Mouse (Mus musculus) monocyte, adult 2 months (primary cell): ENCODE data around the gene Oit1.

Experiments used
- DNase-seq, 2 experiments: peaks; one replicate each; pipeline ENCODE4 v3.0.0; 2022; ENCODE audit warnings: low spot score in 2 of 2, low read depth in 1 of 2

The Oit1 gene

DNA sequence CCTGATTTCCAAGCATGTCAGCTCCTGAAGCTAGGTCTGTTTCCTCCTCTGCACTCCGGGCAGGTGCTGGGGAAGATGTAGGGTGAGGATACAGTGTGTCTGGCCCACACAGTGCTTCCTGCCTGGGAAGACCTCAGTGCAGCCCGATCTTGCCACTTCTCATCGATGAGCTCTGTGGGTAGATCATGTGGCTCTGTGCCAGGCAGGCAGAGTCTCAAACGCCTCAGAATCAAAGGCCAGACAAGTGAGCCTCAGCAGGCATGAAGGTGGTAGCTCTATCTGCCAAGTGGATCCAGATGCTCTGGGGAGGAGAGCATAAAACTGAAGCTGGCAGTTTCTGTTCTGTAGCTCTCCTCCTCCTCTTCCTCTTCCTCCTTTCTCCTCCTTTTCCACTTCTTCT is 38.3 kb downstream of the Oit1 start:
- no peak for DNase-seq

DNA sequence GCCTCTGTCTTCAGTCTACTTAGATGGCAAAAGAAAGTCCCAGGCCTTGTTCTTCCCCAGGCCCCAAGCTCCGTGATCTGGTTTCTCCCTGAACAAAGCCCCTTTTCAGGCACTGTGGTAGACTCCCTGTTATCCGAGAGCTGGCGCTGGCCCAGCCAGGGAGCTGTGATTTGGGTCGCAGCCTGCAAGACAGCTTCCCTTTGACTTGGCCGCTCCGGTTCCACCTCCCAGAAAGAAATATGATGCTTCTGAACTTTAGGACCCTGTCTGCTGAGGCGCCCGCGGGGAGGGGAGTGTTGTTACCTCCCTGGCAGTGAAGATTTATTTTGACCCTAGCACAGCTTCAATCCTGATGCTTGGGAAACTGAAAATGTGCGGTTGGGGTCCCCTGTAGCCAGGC is 42.6 kb downstream of the Oit1 start:
- no peak for DNase-seq

DNA sequence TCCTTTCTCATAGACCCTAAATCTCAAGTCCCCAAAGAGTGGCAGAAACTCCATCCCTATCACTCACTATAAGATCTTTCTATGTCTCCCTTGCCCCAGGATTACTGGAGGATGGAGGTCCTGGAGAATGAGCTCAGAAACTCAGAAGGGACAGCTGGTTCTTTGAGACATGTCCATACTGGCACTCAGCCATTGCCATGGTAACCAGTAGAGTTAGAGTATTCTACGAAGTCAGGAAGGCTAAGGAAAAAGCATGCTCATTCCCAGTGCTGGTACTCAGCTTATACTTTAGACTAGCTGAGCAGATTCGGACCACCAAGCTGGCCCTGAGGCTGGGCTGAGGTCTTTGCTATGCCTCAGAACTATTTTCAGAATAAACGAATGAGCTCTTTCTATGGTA is 44.0 kb downstream of the Oit1 start:
- no peak for DNase-seq

DNA sequence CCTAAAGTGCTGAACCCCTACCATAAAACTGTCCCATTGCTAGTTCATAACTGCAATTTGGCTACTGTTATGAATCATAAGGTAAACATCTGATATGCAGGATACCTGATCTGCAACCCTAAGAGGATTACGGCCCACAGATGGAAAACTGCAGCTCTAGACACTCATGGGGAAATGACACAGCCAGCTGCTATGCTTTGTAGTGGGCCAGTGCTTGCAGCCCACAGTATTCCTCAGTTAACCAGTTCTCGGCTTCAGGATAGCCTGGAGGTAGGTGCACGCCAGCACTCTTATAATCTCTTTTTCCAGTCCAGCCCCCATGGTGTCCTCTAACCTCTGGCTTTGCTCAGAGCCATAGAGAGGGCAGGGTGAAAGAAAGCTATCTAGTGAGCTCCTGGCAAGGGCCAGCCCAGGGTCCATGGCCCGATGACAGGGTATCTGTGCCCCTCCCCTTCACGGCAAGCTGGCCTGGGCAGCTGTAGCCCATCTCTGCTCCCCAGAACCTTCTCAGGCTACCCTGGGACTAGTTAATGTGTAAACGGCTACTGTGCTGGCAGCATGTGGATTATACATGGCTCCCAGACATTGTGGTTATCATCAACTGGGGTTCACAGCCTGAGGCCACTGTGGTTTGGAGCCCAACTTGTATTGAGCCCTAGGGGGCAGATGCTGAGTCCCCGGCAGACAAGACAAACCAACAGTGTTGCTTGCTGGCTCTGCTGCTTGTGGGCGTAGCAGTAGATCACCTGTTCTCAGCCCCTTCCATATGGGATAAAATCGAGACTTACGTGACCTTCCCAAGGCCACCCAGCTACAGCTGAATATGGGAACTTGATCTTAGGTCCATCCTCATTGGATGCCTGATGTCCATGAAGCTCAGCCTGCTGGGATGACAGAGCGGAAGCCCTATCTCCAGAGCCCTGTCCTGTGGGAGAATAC is 46.0 kb downstream of the Oit1 start:
- no peak for DNase-seq

DNA sequence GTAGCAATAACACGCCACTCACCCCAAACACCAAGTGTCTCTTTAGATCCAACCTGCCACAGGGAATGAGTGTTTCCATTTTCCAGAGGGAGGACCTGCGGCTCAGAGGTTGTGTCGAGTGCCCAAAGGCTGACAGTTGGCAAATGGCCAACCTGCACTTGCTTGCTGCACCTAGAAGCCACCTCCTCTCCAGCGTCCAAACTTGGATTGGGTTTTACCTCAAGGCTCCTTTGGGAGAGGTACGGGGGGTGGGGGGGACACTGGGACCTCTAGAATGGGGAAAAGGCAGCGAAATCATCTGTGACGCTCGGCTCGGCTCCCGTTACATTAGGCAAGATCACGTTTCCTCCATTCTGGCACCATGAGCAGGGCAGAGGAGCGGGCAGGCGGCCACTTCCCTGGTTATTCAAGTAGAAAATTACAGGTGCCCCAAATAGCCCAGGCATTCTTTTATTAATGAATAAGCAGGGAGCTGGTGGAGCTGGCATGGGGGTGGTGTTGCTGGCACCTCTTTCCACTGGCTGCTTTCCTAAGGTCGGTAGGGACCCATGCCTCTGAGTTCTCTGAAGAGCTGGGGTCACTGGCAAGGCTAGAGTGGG is 47.1 kb downstream of the Oit1 start:
- no peak for DNase-seq

DNA sequence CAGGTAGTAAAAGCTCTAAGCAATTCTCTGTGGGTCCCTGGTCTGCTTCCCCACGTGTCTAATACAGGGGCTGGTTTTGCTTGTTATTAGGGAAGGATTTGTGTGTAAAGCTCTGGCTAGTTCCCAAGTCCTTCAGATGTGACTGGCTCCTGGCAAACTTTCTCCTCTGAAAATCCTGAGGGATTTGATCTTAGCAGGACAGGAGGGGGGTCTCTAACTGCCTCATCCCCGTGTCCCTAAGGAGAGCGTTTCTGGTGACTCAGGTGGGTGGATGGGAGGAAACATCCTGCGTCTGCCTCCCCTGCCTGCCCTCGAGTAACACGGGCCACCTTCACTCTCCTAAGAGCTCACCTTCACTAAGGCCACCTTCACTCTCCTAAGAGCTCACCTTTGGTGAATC is 48.2 kb downstream of the Oit1 start:
- no peak for DNase-seq

DNA sequence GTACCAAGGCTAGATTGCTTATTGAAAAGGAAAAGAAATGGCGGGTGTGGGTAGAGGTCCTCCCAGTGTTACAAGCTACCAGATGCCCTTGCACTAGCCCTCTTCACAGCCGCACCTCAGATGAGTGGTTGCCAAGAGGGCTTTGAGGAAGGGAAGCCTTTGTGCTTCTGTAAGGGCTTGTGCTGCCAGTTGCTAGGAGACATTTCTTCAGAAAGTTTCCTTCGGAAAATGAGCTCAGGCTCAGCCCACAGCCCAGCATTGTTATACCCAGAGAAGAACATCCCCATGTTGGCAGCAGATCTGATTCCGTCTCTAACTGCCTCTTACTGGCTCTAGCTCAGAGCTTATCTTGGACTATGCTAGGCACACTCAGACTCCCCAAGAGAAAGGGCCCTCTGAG is 49.0 kb downstream of the Oit1 start:
- DNase-seq = no peak

DNA sequence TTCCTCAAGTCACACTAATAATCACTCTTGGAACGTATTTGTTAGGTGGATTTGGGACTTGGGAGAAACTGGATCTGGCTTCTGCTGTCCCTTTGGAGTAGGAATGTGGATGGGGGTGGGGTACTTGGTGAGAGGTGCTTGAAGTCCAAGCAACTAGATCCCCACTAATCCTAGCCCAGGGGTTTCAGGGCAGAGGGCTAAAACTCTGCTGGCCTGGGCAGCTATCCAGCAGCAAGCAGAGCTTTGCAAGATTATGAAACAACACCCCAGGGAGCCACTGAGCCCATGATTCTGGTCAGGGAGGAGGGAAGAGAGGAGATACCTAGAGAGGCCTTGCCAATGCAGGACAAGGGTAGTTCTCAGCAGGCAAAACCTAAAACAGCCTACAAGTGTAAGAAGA is 51.2 kb downstream of the Oit1 start:
- no peak for DNase-seq

DNA sequence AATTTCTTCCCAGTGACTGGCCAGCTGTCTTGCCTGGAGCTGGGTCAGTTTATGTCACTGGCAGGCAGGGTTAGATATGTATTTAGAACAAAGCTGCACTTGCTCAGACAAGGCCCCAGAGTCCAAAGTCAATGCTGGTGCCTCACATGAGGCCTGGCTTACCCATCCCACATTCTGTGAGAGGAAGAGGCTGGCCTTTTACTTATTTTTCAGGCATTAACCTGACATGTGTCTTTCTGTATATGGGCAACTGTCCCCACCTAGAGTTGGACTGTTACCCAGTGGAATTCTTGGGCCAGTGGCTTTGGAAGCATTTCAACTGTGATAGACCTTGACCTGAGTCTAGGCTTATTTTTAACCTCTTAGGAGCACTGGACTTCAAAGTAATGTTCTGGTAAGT is 51.6 kb downstream of the Oit1 start:
- DNase-seq = no peak

DNA sequence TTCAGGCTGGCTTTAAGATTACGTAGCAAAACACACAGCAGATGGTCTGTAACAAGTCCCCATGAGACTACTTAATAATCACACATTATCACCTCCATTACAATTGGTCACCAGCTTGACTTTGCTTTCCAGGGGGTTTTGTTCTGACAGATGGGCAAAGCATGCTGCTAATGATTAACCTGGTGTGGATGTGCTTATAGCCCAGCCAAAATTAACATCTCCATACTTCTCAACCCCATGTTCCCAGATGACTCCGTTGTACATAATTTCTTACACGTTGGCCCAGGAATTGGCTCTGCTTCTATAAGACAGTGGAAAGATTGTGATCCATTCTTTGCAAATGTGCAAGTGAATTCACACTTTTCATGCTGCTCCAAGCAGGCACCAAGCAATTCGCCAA is 52.8 kb downstream of the Oit1 start:
- DNase-seq = no peak

DNA sequence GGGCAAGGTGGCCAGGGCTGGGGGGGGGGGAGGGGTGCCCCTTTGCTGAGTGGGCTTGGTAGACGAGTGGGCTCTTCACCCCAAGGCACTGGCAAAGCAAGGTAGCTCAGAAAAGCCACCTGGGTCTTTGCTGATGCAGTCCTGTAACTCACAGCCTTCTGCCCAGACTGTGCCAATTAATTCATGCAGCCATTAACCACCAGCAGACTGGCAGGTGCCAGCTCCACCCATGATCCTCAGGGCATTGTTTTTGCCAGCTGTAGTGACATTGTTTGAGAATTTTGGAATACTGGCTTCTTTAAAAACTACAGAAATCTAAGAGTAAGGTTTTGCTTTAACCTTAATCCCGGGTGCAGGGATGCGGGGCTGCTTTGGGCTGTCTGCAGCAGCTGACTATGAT is 58.0 kb downstream of the Oit1 start:
- no peak for DNase-seq

DNA sequence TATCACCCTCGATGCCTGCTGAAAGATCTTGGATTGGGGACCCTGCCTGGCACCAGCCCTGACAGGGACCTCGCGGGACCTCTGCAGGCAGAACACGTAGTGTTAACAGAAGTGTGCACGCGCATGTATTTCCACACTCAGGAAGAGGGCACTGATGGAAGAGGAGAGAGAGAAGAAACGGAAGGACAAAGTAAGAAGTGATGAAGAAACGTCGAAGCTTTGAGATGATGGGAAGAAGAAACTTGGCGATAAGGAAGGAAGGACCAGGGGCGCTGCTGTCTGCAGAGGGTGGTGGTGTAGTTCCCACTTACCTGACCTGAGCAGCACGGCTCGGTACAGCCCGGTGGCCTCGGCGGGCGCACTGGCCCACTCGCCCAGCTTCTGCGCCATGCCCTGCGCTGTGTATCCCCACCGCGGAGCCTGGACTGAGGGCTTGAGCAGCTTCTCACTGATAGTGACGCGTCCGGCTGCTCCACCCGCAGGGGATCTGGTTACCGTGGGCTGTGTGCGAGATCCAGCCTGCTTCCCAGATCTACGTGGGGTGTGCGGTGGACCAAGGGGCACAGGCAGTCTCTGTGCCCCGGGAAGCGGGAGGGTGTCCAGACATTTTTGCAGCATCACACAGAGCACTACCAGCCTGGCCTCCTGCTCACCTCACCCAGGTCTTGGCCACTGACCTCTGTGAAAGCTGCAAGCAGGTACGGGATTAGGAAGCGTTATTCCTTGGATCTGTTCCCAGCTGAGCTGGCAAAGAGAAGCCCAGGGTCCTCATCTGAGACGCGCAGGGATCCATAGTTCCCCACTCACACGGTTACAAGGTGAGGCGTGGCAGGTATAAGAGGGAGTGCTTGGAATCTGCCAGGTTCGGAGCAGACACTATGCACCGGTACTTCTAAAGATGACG is 61.1 kb downstream of the Oit1 start, which contains the start of gene Fam107a:
Fam107a (minus strand) TSS at position 830 of the 904 bp plus-strand sequence.
- no peak for DNase-seq

DNA sequence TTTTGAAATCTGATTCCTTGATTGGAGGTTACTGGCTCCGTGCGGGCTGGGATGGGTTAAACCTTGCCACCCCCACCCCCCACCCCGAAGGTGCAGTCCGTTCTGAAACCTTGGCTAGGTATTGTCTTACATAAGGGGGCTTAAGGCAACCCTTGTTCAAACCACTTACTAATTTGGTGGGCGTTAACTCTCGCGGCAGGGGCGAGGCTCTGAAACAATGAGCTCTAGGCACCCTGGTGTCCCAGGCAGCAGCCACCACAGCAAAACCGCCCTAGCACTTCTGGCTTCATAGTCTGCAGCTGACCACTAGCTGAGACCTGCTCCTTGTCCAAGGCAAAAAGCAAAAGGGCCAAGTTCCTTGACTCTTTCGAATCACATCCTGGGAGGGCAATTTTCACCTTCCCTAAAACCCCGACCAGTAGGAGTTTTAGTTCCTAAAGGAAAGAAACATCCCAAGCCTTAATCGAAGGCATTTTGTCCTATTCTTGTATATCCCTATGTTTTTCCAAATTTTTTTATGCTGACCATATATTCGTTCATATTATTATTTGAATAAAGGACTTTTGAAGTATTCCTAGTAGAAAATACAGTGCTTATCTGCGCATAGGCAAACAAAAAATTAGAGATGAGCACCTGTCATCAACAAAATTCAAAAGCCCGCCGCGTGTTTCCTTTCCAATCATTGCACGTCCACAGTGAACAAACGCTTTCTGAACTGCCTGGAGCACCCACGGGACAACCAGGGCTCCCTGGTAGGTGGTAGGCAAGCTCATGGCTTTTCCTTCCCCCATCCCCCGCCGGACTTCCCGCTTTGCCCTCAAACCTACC is 62.0 kb downstream of the Oit1 start:
- no peak for DNase-seq

DNA sequence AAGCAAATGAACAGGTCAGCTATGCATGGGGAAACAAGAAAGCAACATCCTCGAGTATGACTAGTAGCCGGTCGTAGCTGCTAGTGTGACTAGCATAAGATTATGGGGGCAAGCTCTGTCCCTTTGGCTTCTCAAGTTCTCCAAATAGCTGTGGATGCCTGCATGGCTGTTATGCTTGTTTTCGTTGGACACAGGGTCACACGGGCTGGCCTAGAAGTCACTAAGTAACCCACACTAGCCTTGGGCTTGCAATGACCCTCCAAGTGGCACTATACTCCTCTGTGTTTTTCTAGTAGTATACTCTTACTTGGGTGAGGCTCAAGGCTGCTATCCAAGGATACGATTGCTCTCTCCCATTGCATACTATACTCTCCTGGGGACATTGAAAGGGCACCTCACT is 63.4 kb downstream of the Oit1 start:
- no peak for DNase-seq

DNA sequence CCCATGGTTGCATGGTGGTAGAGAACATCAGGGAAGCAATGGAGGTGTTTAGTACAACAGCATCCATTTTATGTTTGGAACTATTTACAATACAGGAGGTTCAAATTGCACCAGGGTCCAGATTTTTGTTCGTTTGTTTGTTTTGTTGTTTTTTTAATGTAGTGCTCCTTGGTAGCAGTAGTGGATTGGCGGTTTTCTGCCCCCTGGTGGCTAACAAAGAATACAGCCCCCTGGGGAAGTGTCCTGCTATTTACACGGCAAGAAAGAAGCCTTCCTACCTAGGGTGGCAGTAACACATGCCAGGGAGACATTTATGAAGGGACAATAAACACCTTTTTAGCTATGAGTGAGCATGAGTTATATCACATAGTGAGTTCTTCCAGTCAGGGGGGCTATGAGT is 64.0 kb downstream of the Oit1 start:
- DNase-seq = no peak

DNA sequence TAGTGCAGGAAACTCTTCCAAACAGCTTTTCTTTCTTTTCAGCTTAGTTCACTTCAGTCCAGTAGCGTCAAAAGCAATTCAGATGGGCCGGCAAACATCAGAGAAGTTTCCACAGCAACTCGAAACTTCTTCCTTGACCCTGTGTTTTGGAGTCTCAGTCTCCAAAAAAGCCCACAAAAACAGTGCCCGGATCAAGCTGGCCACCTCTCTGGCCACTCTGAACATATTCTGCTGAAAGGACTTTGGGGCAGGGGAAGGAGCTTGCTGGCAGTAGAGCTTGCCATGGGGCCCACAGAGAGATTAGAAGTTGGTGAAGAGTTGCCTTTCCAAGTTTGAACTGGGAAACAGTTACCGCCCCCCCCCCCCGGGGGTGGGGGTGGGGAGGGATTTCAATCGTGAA is 64.7 kb downstream of the Oit1 start:
- DNase-seq = no peak

DNA sequence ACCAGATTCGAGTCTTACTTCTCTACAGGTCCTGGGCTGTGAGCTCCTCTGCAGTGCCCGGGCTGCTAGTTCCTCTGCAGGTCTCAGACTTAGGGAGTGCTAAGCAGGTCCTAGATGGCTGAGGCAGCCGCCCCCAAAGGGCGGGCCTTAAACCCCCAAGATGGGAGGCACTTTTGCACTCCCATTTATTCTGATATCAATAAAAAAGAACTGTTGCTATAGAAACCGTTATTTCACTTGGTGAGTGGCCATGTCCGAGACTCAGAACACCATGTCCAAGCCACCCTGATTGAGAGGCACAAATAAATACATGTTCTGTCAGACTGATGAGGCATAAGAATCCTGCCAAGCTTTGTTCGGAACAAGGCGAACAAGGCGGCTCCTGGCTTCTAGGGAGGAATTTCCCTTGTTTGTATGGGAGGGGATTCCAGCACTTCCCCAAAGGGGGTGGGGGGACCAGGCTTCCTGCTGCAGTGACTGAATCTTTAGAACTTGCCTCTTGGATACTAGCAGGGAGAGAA is 68.9 kb downstream of the Oit1 start:
- no peak for DNase-seq

DNA sequence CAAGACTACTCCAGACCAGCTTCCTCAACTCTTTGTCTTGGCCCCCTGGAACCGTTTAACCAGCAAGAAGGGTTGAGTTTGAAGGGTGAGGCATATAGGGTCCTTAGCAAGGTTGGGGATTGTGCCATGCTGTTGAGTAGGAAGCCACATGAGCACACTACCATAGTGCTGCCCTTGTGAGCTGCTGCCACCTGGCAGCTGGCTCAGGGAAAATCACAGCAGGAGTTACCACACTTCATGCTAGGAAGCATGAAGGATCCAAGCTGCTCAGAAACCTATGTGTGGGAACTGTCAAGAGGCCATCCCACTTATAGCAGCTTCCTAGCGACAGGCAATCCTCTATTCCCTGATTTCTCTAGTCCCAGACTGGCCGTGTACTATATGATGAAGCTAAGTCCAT is 69.9 kb downstream of the Oit1 start:
- DNase-seq = no peak

DNA sequence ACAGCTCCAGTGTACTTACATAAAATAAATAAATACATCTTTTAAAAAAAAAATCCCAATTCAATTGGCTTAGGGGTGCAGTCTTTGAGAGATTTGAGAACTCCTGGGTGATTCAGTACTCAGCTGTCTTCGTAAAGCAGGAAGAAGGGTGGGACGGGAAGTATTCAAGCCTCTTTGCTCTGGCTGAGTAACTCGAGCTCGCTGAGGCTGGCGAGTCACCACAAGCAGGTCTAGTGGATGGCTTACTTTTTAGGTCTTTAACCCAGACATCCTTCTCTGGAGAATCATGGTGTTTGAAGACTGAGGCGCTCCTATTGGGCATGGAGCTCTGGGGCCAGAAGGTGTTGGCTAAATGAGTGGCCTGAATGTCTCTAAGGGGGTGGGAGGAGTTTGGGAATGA is 71.7 kb downstream of the Oit1 start:
- no peak for DNase-seq

DNA sequence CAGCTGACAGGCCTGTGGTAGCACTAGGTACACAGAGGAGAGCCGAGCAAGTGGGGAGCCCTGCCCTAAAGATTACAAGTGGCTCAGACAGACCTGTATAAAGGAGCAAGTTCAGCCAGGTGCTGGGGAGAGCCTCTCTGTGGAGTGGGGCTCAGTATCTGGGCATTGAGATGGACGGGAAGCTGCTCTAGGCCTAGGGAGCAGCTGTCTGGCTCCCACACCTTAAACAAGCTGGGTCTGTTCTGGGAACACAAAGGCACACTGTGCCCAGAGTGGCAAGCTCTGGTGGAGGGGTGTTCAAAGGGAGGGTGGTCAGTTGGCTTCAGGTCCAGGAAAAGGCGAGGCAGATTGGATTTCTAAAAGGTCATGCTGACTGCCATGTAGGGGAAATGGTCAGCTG is 73.5 kb downstream of the Oit1 start:
- DNase-seq = no peak

DNA sequence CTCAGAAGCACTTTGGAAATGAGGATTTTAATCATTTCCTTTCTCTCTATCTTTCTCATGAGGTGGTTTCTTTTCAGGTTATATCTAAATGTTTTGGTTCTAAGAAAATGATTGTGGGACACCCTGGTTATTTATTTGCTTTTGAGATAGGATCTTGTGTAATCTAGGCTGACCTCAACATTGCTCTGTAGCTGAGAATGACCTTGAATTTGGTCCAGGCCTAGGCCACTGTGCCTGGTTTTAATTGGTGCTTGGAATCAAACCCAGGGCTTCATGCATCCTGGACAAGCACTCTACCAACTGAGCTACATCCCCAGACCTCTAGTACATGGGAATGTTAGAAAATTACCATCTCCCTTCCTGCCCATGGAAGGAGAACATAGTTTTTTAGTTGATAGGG is 74.5 kb downstream of the Oit1 start:
- DNase-seq = no peak
